Mouse (Mus musculus) ES-Bruce4 (cell line): Measurements from ENCODE around the gene Sigmar1.

Source experiments
- CTCF ChIP-seq: IDR thresholded peaks from one replicate; pipeline ENCODE4 v1.8.1; 2011; ENCODE audit warnings: low read depth, low read length
- EP300 ChIP-seq: IDR thresholded peaks from 2 replicates; pipeline ENCODE4 v1.6.1; 2011; ENCODE audit warnings: low read depth, low read length; ENCODE audit not compliant: insufficient read depth
- POLR2A ChIP-seq: IDR thresholded peaks from one replicate; pipeline ENCODE4 v1.8.1; 2011; ENCODE audit warnings: low read length; ENCODE audit not compliant: insufficient read depth

DNA sequence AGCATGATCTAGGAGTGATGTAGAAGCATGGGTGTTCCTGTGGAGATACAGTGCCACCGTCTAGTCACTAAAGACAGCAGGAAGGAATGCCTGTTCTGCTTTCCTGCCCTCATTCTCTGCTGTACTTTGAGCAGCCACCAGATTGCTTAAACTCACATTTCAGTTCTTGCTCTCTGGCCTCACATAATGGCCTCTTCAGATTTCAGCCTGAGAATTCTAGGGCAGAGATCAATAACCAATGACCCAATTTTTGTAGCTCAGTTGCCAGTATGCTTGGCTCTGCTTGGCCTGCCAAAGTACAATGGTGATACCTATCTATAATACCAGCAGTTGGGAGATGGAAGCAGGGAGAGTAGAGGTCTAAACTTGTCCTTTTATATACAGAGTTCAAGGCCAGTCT, 10.9 kb downstream of the Sigmar1 start:
- TF ChIP-seq CTCF (no peak), EP300 (no peak), POLR2A (no peak)
